Mouse (Mus musculus) embryonic facial prominence, embryonic 13.5 days (tissue): Measurements from ENCODE around the gene Elavl4. TPM values are rescaled to one million over a fixed set of nuclear protein-coding genes. Genes with fewer than 3 reads are reported as not detected.

Experiments used
- ATAC-seq: fragments of 200-750 bp; cut with Nextera tagmentation; 2 replicates; pipeline ENCODE4 v1.8.0; 2017; ENCODE audit warnings: low read depth; ENCODE audit not compliant: insufficient number of reproducible peaks, insufficient read depth, low FRiP score, low TSS enrichment
- H3K27ac ChIP-seq: fragments of 300-500 bp; sonication (generic); 2 replicates; pipeline ENCODE4 v1.5.1; 2015; ENCODE audit warnings: moderate library complexity, mild to moderate bottlenecking, inconsistent platforms
- H3K27me3 ChIP-seq: fragments of 300-500 bp; sonication (generic); 2 replicates; pipeline ENCODE4 v1.6.1; 2015; ENCODE audit warnings: mild to moderate bottlenecking, inconsistent platforms
- H3K36me3 ChIP-seq: fragments of 300-500 bp; sonication (generic); 2 replicates; pipeline ENCODE4 v1.6.1; 2015; ENCODE audit warnings: mild to moderate bottlenecking, inconsistent platforms
- H3K4me1 ChIP-seq: fragments of 300-500 bp; sonication (generic); 2 replicates; pipeline ENCODE4 v1.6.1; 2015; ENCODE audit warnings: inconsistent platforms
- H3K4me2 ChIP-seq: fragments of 300-500 bp; sonication (generic); 2 replicates; pipeline ENCODE4 v1.6.1; 2015; ENCODE audit warnings: moderate library complexity, mild to moderate bottlenecking, inconsistent platforms
- H3K4me3 ChIP-seq: fragments of 300-500 bp; sonication (generic); 2 replicates; pipeline ENCODE4 v1.5.1; 2015; ENCODE audit warnings: mild to moderate bottlenecking, inconsistent platforms
- H3K9ac ChIP-seq: fragments of 300-500 bp; sonication (generic); 2 replicates; pipeline ENCODE4 v1.6.1; 2015; ENCODE audit warnings: mild to moderate bottlenecking, inconsistent platforms
- H3K9me3 ChIP-seq: fragments of 300-500 bp; sonication (generic); 2 replicates; pipeline ENCODE4 v1.6.1; 2016; ENCODE audit warnings: inconsistent platforms
- WGBS: fragments of 180-500 bp; shearing (Covaris S2); methylation state at CpG from one replicate; pipeline ENCODE4 v1.1.7; 2015; ENCODE audit warnings: mixed read lengths; 5-methylcytosine and 5-hydroxymethylcytosine counted together
- polyA plus RNA-seq: library from polyadenylated mRNA; unstranded; fragments of >200 nt; fragmentation: Nextera tagmentation; extraction: Ambion mirVana; gene quantifications from 2 replicates; pipeline ENCODE4 v1.2.1, GENCODE M21; 2015

The Elavl4 gene
- 11.3 and 21.1 TPM in 2 replicates for polyA plus RNA-seq

GRCm38 (mm10) chr4:110351178-110352000 lies at the start of gene Elavl4:
Elavl4 (minus strand) TSS chr4:110351909.
- ATAC-seq, result peak; percentile 88
- H3K36me3 ChIP-seq, result no peaks in the 10 kb centered on the region

GRCm38 (mm10) chr4:110397618-110398045 lies 45.9 kb upstream of the Elavl4 start, which contains the start of gene Agbl4:
Agbl4 (plus strand) TSS chr4:110397661.
- Histone ChIP-seq H3K4me2 (peak within 1 kb of the TSS; percentile 71), H3K27ac (no peak within 1 kb of the TSS), H3K9ac (peak within 1 kb of the TSS; percentile 68), H3K4me3 (peak within 1 kb of the TSS; percentile 58), H3K36me3 (no peaks in the 10 kb centered on the region), H3K27me3 (no peaks in the 10 kb centered on the region), H3K9me3 (no peaks in the 10 kb centered on the region), H3K4me1 (no peaks in the 10 kb centered on the region)
- peak; percentile 91 for ATAC-seq
- under 1% methylated on average over 27 of the region's 27 CpGs for WGBS

More at GRCm38 (mm10) chr4:110351178-110352000, at the start of gene Elavl4:
- H3K4me3 ChIP-seq, result peak within 1 kb of the TSS; percentile 67
- H3K27ac ChIP-seq, result peak within 1 kb of the TSS; percentile 22; the same call in 1 of the 2 replicates
- under 1% methylated on average over 75 of the region's 75 CpGs for WGBS
- H3K9ac ChIP-seq, result peak within 1 kb of the TSS; percentile 79
- H3K4me1 ChIP-seq, result peaks cover 8% of the 10 kb centered on the region; the same call in 1 of the 2 replicates
- peak within 1 kb of the TSS; percentile 84 for H3K4me2 ChIP-seq
- H3K9me3 ChIP-seq, result no peaks in the 10 kb centered on the region
- no peaks in the 10 kb centered on the region for H3K27me3 ChIP-seq

GRCm38 (mm10) chr4:110396221-110396620 lies 44.5 kb upstream of the Elavl4 start:
- Histone ChIP-seq H3K4me2 (no peak overlapping the region), H3K27me3 (no peaks in the 10 kb centered on the region), H3K36me3 (no peaks in the 10 kb centered on the region), H3K9ac (no peak overlapping the region), H3K9me3 (no peaks in the 10 kb centered on the region), H3K4me1 (no peaks in the 10 kb centered on the region), H3K27ac (no peak overlapping the region), H3K4me3 (no peak overlapping the region)
- no peak for ATAC-seq
- WGBS, result 81% methylated on average over 5 of the region's 5 CpGs

GRCm38 (mm10) chr4:110360568-110360967 lies 8.9 kb upstream of the Elavl4 start:
- Histone ChIP-seq H3K36me3 (no peaks in the 10 kb centered on the region), H3K9ac (no peak overlapping the region), H3K4me1 (no peaks in the 10 kb centered on the region), H3K9me3 (no peaks in the 10 kb centered on the region), H3K4me3 (no peak overlapping the region), H3K4me2 (no peak overlapping the region), H3K27me3 (no peaks in the 10 kb centered on the region), H3K27ac (no peak overlapping the region)
- WGBS, result 76% methylated on average over 2 of the region's 2 CpGs
- ATAC-seq, result no peak

GRCm38 (mm10) chr4:110352001-110352369 lies 276 bp upstream of the Elavl4 start:
- peak overlapping the region; percentile 22; the same call in 1 of the 2 replicates for H3K27ac ChIP-seq
- no peaks in the 10 kb centered on the region for H3K27me3 ChIP-seq
- peak overlapping the region; percentile 67 for H3K4me3 ChIP-seq
- H3K9ac ChIP-seq, result peak overlapping the region; percentile 79
- no peaks in the 10 kb centered on the region for H3K9me3 ChIP-seq
- 7% methylated on average over 5 of the region's 5 CpGs for WGBS
- peaks cover 8% of the 10 kb centered on the region; the same call in 1 of the 2 replicates for H3K4me1 ChIP-seq
- H3K36me3 ChIP-seq, result no peaks in the 10 kb centered on the region
- ATAC-seq, result no peak
- H3K4me2 ChIP-seq, result peak overlapping the region; percentile 84

- peak overlapping the region; percentile 67 for H3K4me3 ChIP-seq
- no peaks in the 10 kb centered on the region for H3K9me3 ChIP-seq
- peak overlapping the region; percentile 84 for H3K4me2 ChIP-seq
- H3K27ac ChIP-seq, result no peak overlapping the region
- H3K36me3 ChIP-seq, result no peaks in the 10 kb centered on the region
- peak overlapping the region; percentile 79 for H3K9ac ChIP-seq
- no peaks in the 10 kb centered on the region for H3K27me3 ChIP-seq
- 0 out of 2 replicates have a peak, but pooled peaks have one; percentile 9 for ATAC-seq
- WGBS, result 6% methylated on average over 6 of the region's 6 CpGs
- H3K4me1 ChIP-seq, result peaks cover 8% of the 10 kb centered on the region; the same call in 1 of the 2 replicates
Observed at GRCm38 (mm10) chr4:110350856-110351177, 892 bp downstream of the Elavl4 start.

GRCm38 (mm10) chr4:110323912-110324311 lies 27.8 kb downstream of the Elavl4 start:
- Histone ChIP-seq H3K9me3 (no peaks in the 10 kb centered on the region), H3K9ac (no peak overlapping the region), H3K4me3 (no peak overlapping the region), H3K27me3 (no peaks in the 10 kb centered on the region), H3K36me3 (no peaks in the 10 kb centered on the region), H3K27ac (no peak overlapping the region), H3K4me2 (no peak overlapping the region), H3K4me1 (no peaks in the 10 kb centered on the region)
- ATAC-seq, result no peak
- WGBS, result 49% methylated on average over 3 of the region's 3 CpGs

- no peak overlapping the region for H3K9ac ChIP-seq
- no peaks in the 10 kb centered on the region for H3K9me3 ChIP-seq
- no peaks in the 10 kb centered on the region for H3K27me3 ChIP-seq
- ATAC-seq, result no peak
- H3K4me2 ChIP-seq, result no peak overlapping the region
- 29% methylated on average over 1 of the region's 1 CpGs for WGBS
- H3K36me3 ChIP-seq, result no peaks in the 10 kb centered on the region
- no peaks in the 10 kb centered on the region for H3K4me1 ChIP-seq
- H3K4me3 ChIP-seq, result no peak overlapping the region
- no peak overlapping the region for H3K27ac ChIP-seq
Observed at GRCm38 (mm10) chr4:110312126-110312525, 39.6 kb downstream of the Elavl4 start.

GRCm38 (mm10) chr4:110306972-110307371 lies 44.7 kb downstream of the Elavl4 start:
- no peak for ATAC-seq
- no peaks in the 10 kb centered on the region for H3K36me3 ChIP-seq
- no peaks in the 10 kb centered on the region for H3K9me3 ChIP-seq
- no peak overlapping the region for H3K4me3 ChIP-seq
- WGBS, result 74% methylated on average over 5 of the region's 5 CpGs
- no peak overlapping the region for H3K4me2 ChIP-seq
- no peaks in the 10 kb centered on the region for H3K27me3 ChIP-seq
- no peaks in the 10 kb centered on the region for H3K4me1 ChIP-seq
- no peak overlapping the region for H3K9ac ChIP-seq
- no peak overlapping the region for H3K27ac ChIP-seq

GRCm38 (mm10) chr4:110306559-110306958 lies 45.1 kb downstream of the Elavl4 start:
- ATAC-seq, result no peak
- H3K4me2 ChIP-seq, result no peak overlapping the region
- H3K9ac ChIP-seq, result no peak overlapping the region
- no peaks in the 10 kb centered on the region for H3K9me3 ChIP-seq
- H3K27me3 ChIP-seq, result no peaks in the 10 kb centered on the region
- no peaks in the 10 kb centered on the region for H3K4me1 ChIP-seq
- H3K36me3 ChIP-seq, result no peaks in the 10 kb centered on the region
- WGBS, result 71% methylated on average over 11 of the region's 11 CpGs
- no peak overlapping the region for H3K4me3 ChIP-seq
- H3K27ac ChIP-seq, result no peak overlapping the region

GRCm38 (mm10) chr4:110295793-110296192 lies 55.9 kb downstream of the Elavl4 start:
- no peak for ATAC-seq
- Histone ChIP-seq H3K9me3 (no peaks in the 10 kb centered on the region), H3K4me2 (no peak overlapping the region), H3K27ac (no peak overlapping the region), H3K27me3 (no peaks in the 10 kb centered on the region), H3K9ac (no peak overlapping the region), H3K4me1 (no peaks in the 10 kb centered on the region), H3K36me3 (no peaks in the 10 kb centered on the region), H3K4me3 (no peak overlapping the region)
- 87% methylated on average over 3 of the region's 3 CpGs for WGBS

GRCm38 (mm10) chr4:110293238-110293637 lies 58.5 kb downstream of the Elavl4 start:
- 39% methylated on average over 5 of the region's 5 CpGs for WGBS
- H3K9ac ChIP-seq, result no peak overlapping the region

More at GRCm38 (mm10) chr4:110293238-110293637, 58.5 kb downstream of the Elavl4 start:
- Histone ChIP-seq H3K27ac (no peak overlapping the region), H3K9me3 (no peaks in the 10 kb centered on the region), H3K36me3 (no peaks in the 10 kb centered on the region), H3K4me3 (no peak overlapping the region), H3K4me1 (no peaks in the 10 kb centered on the region), H3K4me2 (no peak overlapping the region), H3K27me3 (no peaks in the 10 kb centered on the region)
- no peak for ATAC-seq
